Mouse (Mus musculus) heart, postnatal 0 days (tissue): ENCODE results near the gene Gab2.

ENCODE experiments used
- CTCF ChIP-seq: IDR thresholded peaks from 2 replicates; pipeline ENCODE4 v1.5.1; 2016; ENCODE audit warnings: antibody characterized with exemption, control low read depth, low read depth
- EP300 ChIP-seq: IDR thresholded peaks from 2 replicates; pipeline ENCODE4 v1.6.1; 2016; ENCODE audit warnings: antibody characterized with exemption, low read depth

DNA sequence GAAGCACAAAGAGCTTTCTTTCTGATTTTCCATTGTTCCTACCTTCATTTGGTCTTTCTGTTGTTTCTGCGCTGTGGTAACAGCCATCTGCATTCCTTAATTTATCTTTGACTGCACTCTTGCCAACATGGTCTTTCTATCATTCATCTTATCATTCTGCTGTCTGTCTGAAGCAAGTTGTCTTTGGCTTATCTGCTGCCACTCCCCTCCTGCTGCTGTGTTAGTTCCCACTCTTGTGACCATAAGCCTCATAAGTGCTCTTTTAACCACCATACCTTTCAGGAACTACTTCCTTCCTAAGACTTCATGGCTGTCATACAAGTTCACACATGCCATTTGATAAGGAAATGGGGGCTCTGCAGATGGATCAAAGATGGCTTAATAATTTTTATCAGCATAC, 102.6 kb downstream of the Gab2 start:
- TF ChIP-seq CTCF (no peak), EP300 (no peak)
